Mouse (Mus musculus): ENCODE measurements around the gene Lsamp.

Lsamp gene

DNA sequence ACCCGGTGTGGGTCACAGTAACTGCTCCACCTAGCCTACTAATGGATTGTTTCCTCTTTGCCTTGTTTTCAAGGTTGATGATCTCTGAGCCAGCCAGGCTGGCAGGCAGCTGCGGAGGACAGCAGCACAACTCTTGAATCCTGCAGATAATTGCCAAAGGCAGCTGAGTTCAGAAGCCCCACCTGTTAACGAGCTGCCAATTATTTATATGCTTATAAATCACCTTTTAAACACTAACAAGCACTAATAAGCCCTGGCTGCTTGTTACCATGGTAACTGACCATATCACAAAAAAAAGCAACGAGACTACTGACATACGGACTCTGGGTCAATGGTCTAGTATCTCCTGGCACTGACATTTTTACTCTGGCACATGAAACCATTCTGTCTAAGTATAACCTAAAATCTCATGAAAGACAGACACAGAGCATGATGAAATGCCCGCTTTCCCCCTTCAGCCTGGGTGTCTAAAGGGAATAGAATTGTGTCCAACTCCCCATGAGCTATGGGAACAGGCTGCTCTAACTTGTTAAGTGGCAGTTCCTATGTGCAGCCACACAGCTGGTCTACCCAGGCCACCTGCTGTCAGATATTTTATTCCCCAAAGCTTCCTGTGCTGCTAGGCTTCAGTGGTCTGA, 1526.9 kb downstream of the Lsamp start:
- DNase-seq (ENCODE audit: extremely low spot score, low read depth, low spot score), result peak; percentile 73

GRCm38 (mm10) chr16:41521566-41521965, 1537.4 kb downstream of the Lsamp start:
- no peak for DNase-seq (ENCODE audit: extremely low spot score, low read depth, low spot score)

GRCm38 (mm10) chr16:41524266-41524665, 1540.1 kb downstream of the Lsamp start:
- DNase-seq (ENCODE audit: extremely low spot score, low read depth, low spot score), result no peak

GRCm38 (mm10) chr16:41532661-41533551, 1548.7 kb downstream of the Lsamp start:
- DNase-seq (ENCODE audit: extremely low spot score, low read depth, low spot score), result no peak

DNA sequence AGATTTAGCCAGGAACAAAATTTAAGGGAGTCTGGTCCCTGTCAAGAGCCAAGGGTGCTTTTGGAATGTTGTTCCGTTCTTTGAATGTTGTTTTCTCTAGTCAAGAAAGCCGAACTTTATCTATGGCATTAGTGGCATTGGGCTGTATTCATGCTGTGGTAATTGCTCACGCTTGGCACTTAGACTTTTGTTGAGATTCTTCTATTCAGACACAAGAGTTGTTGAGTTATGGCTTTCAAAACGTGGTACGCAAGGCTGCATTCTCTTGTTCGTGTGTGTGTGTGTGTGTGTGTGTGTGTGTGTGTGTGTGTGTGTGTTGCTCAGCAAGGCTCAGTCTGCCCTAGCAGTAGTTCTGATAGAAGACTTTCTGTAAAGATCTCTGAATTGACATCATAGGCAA, 1549.5 kb downstream of the Lsamp start:
- no peak for DNase-seq (ENCODE audit: extremely low spot score, low read depth, low spot score)

DNA sequence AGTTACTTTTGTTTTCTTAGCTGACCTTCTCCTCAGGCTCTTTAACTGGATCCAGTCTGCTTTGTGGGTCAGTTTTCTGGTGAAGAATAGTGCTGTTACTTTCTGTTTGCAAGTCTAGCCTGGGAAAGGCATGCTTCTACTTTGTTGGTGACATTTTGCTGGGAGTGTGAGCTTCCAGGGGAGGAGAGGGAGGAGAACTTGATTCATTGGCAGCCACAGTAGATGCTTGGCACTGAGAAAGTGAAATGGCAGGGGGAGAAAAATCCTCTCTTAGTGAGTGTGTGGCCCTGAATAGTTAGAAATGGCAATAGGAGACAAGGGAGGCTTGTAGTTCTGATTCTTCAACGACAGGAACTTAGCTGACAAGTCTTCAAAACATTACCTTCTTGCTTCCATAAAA, 1551.6 kb downstream of the Lsamp start:
- no peak for DNase-seq (ENCODE audit: extremely low spot score, low read depth, low spot score)

- DNase-seq (ENCODE audit: extremely low spot score, low read depth, low spot score), result no peak
Observed at GRCm38 (mm10) chr16:41542641-41543040, 1558.5 kb downstream of the Lsamp start.

DNA sequence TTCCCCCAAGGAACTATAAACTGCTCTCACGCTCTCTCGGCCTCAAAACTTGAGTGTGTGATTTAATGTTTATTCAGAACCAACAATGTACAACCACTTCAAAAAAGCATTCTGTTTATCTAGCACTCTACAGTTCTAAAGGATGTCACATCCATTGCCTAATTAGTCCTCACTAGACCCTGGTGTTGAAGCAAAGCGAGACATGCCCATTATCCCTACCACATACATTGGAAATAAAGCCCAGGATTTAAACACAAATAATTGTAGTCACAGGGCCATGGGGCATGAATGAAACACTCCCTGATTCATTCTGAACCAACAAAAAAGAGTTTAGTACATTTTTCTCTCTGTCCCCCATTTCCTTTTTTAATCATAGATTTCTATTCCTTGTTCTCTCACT, 1567.0 kb downstream of the Lsamp start:
- DNase-seq (ENCODE audit: extremely low spot score, low read depth, low spot score), result no peak

GRCm38 (mm10) chr16:41551851-41552262, 1567.7 kb downstream of the Lsamp start:
- no peak for DNase-seq (ENCODE audit: extremely low spot score, low read depth, low spot score)

GRCm38 (mm10) chr16:41557104-41557503, 1572.9 kb downstream of the Lsamp start:
- DNase-seq (ENCODE audit: extremely low spot score, low read depth, low spot score), result no peak

- no peak for DNase-seq (ENCODE audit: extremely low spot score, low read depth, low spot score)
Observed at GRCm38 (mm10) chr16:41565233-41565632, 1581.1 kb downstream of the Lsamp start.

- DNase-seq (ENCODE audit: extremely low spot score, low read depth, low spot score), result no peak
Observed at GRCm38 (mm10) chr16:41588675-41589301, 1604.6 kb downstream of the Lsamp start.

- DNase-seq (ENCODE audit: extremely low spot score, low read depth, low spot score), result no peak
Observed at GRCm38 (mm10) chr16:41612229-41612628, 1628.1 kb downstream of the Lsamp start.

GRCm38 (mm10) chr16:41623871-41624270, 1639.7 kb downstream of the Lsamp start:
- DNase-seq (ENCODE audit: extremely low spot score, low read depth, low spot score), result no peak

DNA sequence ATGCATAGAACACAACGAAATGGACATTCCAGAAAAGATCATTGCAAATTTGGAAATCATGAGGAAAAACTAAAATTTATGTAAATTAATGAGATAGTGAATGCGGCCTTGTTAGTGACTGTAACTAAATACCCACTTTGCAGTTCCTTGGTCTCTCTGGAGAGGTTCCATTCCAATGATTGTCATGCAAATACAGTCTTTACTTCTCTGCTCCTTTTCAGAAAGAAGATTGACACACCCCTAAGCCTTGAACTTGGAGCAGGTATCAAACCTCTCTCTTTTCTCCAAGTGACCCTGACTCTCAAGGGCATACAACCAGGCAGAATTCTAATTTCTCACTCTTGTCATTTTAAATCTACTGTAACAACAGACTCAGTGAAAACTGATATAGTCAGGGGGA, 1649.7 kb downstream of the Lsamp start:
- no peak for DNase-seq (ENCODE audit: extremely low spot score, low read depth, low spot score)

DNA sequence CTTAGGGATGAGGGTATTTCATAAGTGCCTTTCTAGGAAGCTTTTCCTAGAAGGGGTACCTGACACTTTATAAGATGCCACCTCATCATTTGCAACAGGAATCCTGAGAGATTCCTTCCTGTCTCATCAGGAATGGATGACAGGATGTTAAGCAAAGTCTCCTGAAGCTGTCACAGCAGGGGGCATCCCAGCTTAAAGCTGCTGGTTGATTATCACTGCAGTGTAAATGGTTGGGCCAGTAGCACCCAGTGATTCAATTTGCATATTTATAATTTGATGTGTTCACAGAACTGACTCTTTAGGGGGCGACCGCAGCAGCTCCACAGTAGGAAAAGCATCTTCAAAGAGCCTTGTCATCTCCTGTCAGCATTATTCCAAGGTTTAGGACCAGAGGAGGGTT, 1656.7 kb downstream of the Lsamp start:
- DNase-seq (ENCODE audit: extremely low spot score, low read depth, low spot score), result no peak

GRCm38 (mm10) chr16:41653261-41653660, 1669.1 kb downstream of the Lsamp start:
- no peak for DNase-seq (ENCODE audit: extremely low spot score, low read depth, low spot score)

- DNase-seq (ENCODE audit: extremely low spot score, low read depth, low spot score), result no peak
Observed at GRCm38 (mm10) chr16:41674316-41675038, 1690.3 kb downstream of the Lsamp start.

DNA sequence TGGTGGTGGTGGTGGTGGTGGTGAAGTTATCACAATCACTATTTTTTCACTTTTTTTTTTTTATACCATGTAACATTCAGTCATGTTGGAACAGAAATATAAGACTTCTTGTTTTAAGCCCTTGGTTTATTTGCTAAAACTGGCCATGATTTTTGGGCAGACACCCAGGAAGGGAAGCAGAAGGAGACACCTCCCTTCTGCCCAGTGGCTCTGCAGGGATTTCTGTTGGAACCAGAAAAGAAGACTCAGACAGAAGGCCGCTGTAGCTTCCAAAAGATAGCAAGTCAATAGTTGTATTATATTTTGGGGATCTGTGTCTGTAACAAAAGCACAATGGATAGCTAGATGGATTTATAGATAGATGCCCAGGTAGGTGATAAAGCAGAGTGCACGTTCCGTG, 1691.6 kb downstream of the Lsamp start:
- no peak for DNase-seq (ENCODE audit: extremely low spot score, low read depth, low spot score)

- no peak for DNase-seq (ENCODE audit: extremely low spot score, low read depth, low spot score)
Observed at GRCm38 (mm10) chr16:41692435-41692834, 1708.3 kb downstream of the Lsamp start.

GRCm38 (mm10) chr16:41701790-41702428, 1717.7 kb downstream of the Lsamp start:
- DNase-seq (ENCODE audit: extremely low spot score, low read depth, low spot score), result no peak

All from hindlimb bud, embryonic 11.5 days (tissue).